Mouse (Mus musculus) intestine, embryonic 16.5 days (tissue): ENCODE measurements around the gene Slc17a4. TPM values are rescaled to one million over a fixed set of nuclear protein-coding genes. Genes with fewer than 3 reads are reported as not detected.

Experiments
- ATAC-seq: fragments of 200-750 bp; cut with Nextera tagmentation; 2 replicates; pipeline ENCODE4 v1.8.0; 2017; ENCODE audit warnings: moderate TSS enrichment, moderate library complexity
- H3K27ac ChIP-seq: fragments of 300-500 bp; sonication (generic); 2 replicates; pipeline ENCODE4 v1.5.1; 2014; ENCODE audit warnings: mild to moderate bottlenecking, low read length
- H3K27me3 ChIP-seq: fragments of 300-500 bp; sonication (generic); replicated peaks from 2 replicates; pipeline ENCODE4 v1.6.1; 2014; ENCODE audit warnings: low read length, control low read depth, mixed read lengths; ENCODE audit not compliant: control insufficient read depth, insufficient read depth
- H3K36me3 ChIP-seq: fragments of 300-500 bp; sonication (generic); 2 replicates; pipeline ENCODE4 v1.6.1; 2014; ENCODE audit warnings: low read length, control low read depth; ENCODE audit not compliant: control insufficient read depth, insufficient read depth
- H3K4me1 ChIP-seq: fragments of 300-500 bp; sonication (generic); 2 replicates; pipeline ENCODE4 v1.6.1; 2014; ENCODE audit warnings: low read length, control low read depth, mixed read lengths; ENCODE audit not compliant: control insufficient read depth, insufficient read depth
- H3K4me2 ChIP-seq: fragments of 300-500 bp; sonication (generic); 2 replicates; pipeline ENCODE4 v1.6.1; 2014; ENCODE audit warnings: low read depth, low read length, control low read depth
- H3K4me3 ChIP-seq: fragments of 300-500 bp; sonication (generic); 2 replicates; pipeline ENCODE4 v1.5.1; 2014; ENCODE audit warnings: mild to moderate bottlenecking, low read length
- H3K9ac ChIP-seq: fragments of 300-500 bp; sonication (generic); 2 replicates; pipeline ENCODE4 v1.6.1; 2014; ENCODE audit warnings: low read depth, low read length
- H3K9me3 ChIP-seq: fragments of 300-500 bp; sonication (generic); 2 replicates; pipeline ENCODE4 v1.6.1; 2016; ENCODE audit warnings: low read length, control low read depth; ENCODE audit not compliant: control insufficient read depth
- WGBS: fragments of 180-500 bp; shearing (Covaris S2); extraction: QIAGEN DNeasy Blood & Tissue Kit; methylation state at CpG from one replicate; pipeline ENCODE4 v1.1.7; 2014; 5-methylcytosine and 5-hydroxymethylcytosine counted together
- polyA plus RNA-seq: library from polyadenylated mRNA; unstranded; fragments of >200 nt; fragmentation: Nextera tagmentation; extraction: Ambion mirVana; gene quantifications from 2 replicates; pipeline ENCODE4 v1.2.1, GENCODE M21; 2015

Slc17a4 gene
- polyA plus RNA-seq, 1 experiment from 2014 or later: 24.8 TPM

DNA sequence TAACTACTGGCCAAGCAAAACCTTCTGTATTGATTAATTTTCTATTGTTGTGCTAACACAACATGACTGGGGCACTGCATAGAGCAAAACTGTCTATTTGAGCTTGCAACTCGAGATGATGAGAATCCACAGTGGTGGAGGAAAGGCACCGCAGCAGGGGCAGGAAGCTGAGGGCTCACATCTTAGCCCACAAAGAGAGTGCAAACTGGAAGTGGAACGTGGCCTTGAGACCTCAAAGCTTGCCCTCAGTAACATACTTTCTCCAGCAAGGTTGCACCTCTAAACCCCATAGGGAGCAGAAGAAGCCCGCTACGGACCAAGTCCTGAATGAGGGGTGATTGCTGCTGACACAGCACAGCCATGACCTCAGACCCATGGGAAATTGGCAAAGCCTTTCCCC lies 4.7 kb downstream of the Slc17a4 start:
- H3K4me3 ChIP-seq: no peak overlapping the region
- H3K27ac ChIP-seq: no peak overlapping the region
- H3K4me2 ChIP-seq: no peak overlapping the region
- WGBS: 74% methylated on average over 5 of the region's 5 CpGs
- H3K9me3 ChIP-seq: no peaks in the 10 kb centered on the region
- H3K27me3 ChIP-seq: no peaks in the 10 kb centered on the region
- H3K4me1 ChIP-seq: peaks cover 9% of the 10 kb centered on the region
- no peak for ATAC-seq
- no peaks in the 10 kb centered on the region for H3K36me3 ChIP-seq
- no peak overlapping the region for H3K9ac ChIP-seq

DNA sequence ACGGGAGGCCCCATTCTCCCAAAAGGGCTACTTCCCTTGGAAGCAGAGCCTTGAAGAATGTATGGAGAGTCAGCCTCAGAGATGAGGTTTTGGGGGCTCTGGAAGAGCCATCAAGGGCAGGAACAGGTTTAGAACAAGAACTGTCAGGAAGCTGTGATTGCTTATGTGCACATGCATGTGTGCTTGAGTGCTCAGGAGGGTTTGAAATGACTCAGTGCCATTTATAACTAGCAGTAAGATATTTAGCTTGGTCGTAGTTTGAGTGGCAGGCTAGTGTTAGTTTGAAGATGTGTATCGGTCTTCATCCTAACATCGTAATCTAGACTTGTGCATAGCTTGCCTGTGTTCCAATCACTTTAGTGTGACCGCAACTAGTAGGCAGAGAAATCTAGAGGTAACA lies 7.9 kb downstream of the Slc17a4 start:
- ATAC-seq: no peak
- Histone ChIP-seq H3K9me3 (no peaks in the 10 kb centered on the region), H3K27ac (no peak overlapping the region), H3K9ac (no peak overlapping the region), H3K4me2 (no peak overlapping the region), H3K27me3 (no peaks in the 10 kb centered on the region), H3K36me3 (no peaks in the 10 kb centered on the region), H3K4me1 (no peaks in the 10 kb centered on the region), H3K4me3 (no peak overlapping the region)
- 94% methylated on average over 5 of the region's 5 CpGs for WGBS

DNA sequence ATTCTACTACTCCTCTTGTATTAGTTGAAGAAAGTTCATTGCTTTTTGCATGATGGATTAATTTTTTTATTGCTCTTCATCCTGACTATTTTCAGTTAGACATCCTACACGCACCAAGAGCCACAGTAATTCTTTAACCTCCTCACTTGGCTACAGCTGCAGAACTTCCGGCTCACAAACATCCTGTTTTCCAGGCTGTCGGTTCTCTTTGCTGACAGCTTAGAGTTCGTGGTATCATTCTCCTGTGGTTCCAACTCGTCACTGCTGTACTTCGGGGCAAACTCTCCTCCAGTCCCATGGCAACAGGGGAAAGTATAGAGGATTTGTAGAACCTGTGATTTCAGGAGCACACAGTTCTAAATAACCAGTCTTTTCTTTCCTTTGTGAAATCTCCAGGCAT lies 16.6 kb downstream of the Slc17a4 start:
- ATAC-seq: no peak
- H3K9ac ChIP-seq: no peak overlapping the region
- WGBS: 49% methylated on average over 6 of the region's 6 CpGs
- no peaks in the 10 kb centered on the region for H3K36me3 ChIP-seq
- H3K4me1 ChIP-seq: no peaks in the 10 kb centered on the region
- H3K4me3 ChIP-seq: no peak overlapping the region
- no peak overlapping the region for H3K4me2 ChIP-seq
- H3K9me3 ChIP-seq: no peaks in the 10 kb centered on the region
- no peak overlapping the region for H3K27ac ChIP-seq
- no peaks in the 10 kb centered on the region for H3K27me3 ChIP-seq

DNA sequence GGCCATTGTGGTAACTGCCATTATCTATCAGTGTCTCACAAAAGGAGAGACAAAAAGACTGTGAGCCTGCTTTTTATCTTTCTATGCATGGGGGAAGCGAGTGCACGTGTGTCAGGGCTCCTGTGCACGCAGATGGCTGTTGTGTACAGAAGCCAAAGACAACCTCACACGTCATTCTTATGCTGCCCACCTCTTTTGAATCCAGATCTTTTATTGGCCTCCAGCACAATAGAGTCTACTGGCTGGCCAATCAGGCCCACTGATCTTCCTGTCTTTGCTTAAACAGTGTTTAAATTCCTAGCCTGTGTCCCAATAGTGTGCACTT lies 21.6 kb downstream of the Slc17a4 start:
- Histone ChIP-seq H3K9ac (no peak overlapping the region), H3K9me3 (no peaks in the 10 kb centered on the region), H3K36me3 (no peaks in the 10 kb centered on the region), H3K4me3 (no peak overlapping the region), H3K27ac (no peak overlapping the region), H3K4me1 (no peaks in the 10 kb centered on the region), H3K27me3 (no peaks in the 10 kb centered on the region), H3K4me2 (no peak overlapping the region)
- WGBS: 54% methylated on average over 4 of the region's 4 CpGs
- no peak for ATAC-seq

DNA sequence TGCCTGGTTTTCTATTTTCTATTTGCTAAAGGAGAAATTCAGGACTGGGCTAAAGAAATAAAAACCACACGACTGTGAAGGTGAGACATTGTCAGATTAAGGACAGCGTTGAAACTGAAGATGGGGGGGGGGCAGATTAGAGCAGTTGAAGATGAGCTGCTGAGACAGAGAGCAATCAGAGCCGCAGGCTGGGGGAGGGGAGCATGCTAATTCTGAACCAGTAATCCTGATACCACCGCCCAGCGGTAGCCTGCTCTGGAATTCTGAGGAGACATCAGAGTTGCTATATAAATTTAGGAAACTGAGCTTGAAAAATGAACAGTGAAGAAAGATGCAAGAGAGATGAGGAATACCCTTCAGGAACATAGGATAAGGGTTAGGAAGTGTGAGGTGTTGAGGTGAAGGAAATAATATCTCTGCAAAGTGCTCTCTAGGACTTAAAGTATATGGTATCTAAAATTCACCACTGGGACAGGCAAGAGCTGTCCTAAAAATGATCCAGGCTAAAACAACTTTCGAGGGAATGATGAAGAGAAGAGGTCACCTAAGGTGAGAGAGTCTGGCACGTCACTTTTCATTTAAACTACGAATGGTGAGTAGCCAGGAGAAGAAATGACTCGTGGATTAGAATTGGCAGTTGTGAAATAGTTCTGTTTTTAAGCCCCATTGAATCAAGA lies 22.1 kb downstream of the Slc17a4 start:
- no peaks in the 10 kb centered on the region for H3K9me3 ChIP-seq
- no peak overlapping the region for H3K4me2 ChIP-seq
- H3K36me3 ChIP-seq: no peaks in the 10 kb centered on the region
- no peaks in the 10 kb centered on the region for H3K4me1 ChIP-seq
- no peaks in the 10 kb centered on the region for H3K27me3 ChIP-seq
- ATAC-seq: no peak
- H3K9ac ChIP-seq: no peak overlapping the region
- WGBS: 43% methylated on average over 9 of the region's 9 CpGs
- H3K4me3 ChIP-seq: no peak overlapping the region
- H3K27ac ChIP-seq: no peak overlapping the region

DNA sequence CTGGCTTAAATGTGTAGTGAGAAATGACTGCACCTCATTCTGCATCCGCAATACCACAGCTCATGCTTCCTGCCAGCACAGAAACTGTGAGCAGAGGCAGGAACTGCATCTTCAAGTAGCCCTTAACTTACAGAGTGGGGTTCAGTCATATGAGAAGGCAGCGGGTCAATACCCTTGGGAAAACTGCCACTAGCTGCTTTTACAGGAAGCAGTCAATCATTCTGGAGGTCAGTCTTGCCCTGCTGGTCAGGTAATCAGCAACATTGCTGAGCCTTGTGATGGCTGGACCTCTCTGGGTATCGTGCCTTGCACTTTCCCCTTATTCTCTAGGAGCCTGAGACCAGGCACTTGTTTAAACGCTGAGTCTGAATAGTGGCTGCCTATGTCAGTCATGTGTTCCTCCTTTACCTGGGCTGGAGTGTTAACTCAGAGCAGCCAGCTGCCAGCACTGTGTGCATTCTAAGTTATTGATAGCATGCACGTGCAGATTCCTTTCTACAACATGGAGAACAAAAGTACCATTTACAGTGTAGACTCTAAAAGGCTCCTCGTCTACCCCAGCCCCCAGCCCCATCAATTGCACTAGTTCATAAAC lies 25.7 kb downstream of the Slc17a4 start:
- WGBS: 58% methylated on average over 6 of the region's 6 CpGs
- Histone ChIP-seq H3K36me3 (no peaks in the 10 kb centered on the region), H3K4me2 (no peak overlapping the region), H3K9ac (no peak overlapping the region), H3K4me1 (no peaks in the 10 kb centered on the region), H3K9me3 (no peaks in the 10 kb centered on the region), H3K27me3 (no peaks in the 10 kb centered on the region), H3K27ac (no peak overlapping the region), H3K4me3 (no peak overlapping the region)
- ATAC-seq: no peak

DNA sequence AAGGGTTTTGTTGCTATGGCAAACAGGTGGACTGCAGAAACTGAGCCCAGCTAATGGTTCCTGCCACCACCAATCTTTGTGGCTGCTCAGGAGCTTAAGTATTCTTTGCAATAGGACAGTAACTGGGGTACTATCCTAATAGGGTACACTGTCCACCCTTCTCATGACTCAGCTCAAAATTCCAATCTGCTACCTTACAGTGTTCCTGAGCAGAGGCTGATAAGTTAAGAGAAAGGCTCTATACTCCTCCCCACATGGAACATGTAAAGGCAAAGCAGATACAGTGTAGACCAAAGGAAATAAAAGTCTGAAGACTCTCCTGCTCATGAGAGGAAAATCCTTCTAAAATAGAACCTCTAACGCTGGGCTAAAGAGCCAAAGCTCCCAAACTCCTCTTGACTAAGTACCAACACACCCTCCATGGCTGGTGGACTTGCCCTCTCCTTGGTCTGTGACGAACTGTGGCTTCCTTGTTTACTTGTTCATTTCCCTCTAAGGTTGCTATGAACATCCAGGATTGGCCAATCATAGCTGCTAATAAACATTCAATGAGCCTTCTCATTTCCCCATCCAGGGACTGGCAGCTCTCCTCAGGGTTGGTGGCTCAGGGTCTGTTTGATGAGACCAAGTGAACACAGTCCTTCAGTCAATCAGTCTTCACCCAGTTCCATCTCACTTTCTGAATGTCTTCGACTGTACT lies 27.6 kb downstream of the Slc17a4 start:
- no peaks in the 10 kb centered on the region for H3K9me3 ChIP-seq
- H3K36me3 ChIP-seq: no peaks in the 10 kb centered on the region
- no peak overlapping the region for H3K4me3 ChIP-seq
- no peak overlapping the region for H3K4me2 ChIP-seq
- no peaks in the 10 kb centered on the region for H3K4me1 ChIP-seq
- no peaks in the 10 kb centered on the region for H3K27me3 ChIP-seq
- H3K27ac ChIP-seq: no peak overlapping the region
- no peak overlapping the region for H3K9ac ChIP-seq
- 82% methylated on average over 3 of the region's 3 CpGs for WGBS
- ATAC-seq: no peak

DNA sequence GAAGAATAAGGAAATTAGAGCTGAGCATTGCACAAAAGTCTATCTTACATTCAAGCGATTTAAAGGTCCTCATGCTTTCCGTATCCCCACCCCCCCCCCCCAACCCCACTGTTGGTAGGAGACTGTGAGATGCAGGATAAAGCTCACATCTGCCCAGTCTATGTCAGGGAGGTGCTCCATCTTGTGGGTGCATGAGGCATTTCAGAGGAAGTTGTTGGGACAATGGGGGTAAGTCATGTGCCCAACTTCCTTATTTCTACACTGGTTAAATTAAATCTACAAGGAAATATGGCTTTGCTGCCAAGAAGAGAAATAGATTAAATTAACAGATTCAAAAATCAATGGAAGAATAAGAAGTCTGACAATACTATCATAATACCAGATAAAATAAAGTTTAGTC lies 29.3 kb downstream of the Slc17a4 start:
- 26% methylated on average over 2 of the region's 2 CpGs for WGBS
- no peak for ATAC-seq
- Histone ChIP-seq H3K4me1 (no peaks in the 10 kb centered on the region), H3K9me3 (no peaks in the 10 kb centered on the region), H3K27ac (no peak overlapping the region), H3K4me2 (no peak overlapping the region), H3K27me3 (no peaks in the 10 kb centered on the region), H3K36me3 (no peaks in the 10 kb centered on the region), H3K4me3 (no peak overlapping the region), H3K9ac (no peak overlapping the region)

DNA sequence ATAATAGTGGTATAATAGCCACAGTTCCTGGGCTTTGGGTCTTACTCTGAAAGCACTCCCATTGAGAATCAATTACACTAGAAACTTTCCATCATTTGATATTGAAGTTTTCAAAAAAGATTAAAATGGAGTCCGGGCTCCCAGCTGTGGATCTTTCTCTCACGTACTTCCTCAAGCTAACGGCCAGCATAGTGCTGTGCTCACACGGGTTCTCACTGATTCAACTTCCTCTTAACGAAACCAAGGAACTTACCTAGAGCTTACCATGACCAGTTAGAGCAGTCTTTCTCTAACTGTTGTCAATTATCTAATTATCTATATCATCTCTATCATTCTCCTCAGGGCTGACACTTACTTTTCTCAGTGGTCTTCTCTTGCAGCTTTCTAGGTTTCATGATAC lies 35.2 kb downstream of the Slc17a4 start:
- no peak overlapping the region for H3K4me3 ChIP-seq
- H3K4me1 ChIP-seq: no peaks in the 10 kb centered on the region
- no peak overlapping the region for H3K9ac ChIP-seq
- WGBS: 78% methylated on average over 5 of the region's 5 CpGs
- no peaks in the 10 kb centered on the region for H3K27me3 ChIP-seq
- ATAC-seq: no peak
- no peaks in the 10 kb centered on the region for H3K9me3 ChIP-seq
- H3K4me2 ChIP-seq: no peak overlapping the region
- no peaks in the 10 kb centered on the region for H3K36me3 ChIP-seq
- no peak overlapping the region for H3K27ac ChIP-seq
